Mouse (Mus musculus) kidney, adult 2 months (tissue): ENCODE results near the gene Amdhd2.

Experiments
- CTCF ChIP-seq: fragments of 200-500 bp; conservative IDR thresholded peaks from 2 replicates; pipeline ENCODE4 v1.5.1; 2011; ENCODE audit warnings: low read depth, mild to moderate bottlenecking, control low read depth, low read length, moderate library complexity, mixed read lengths; ENCODE audit not compliant: insufficient read depth, insufficient read length
- POLR2A ChIP-seq: fragments of 200-500 bp; IDR thresholded peaks from one replicate; pipeline ENCODE4 v1.6.1; 2011; ENCODE audit warnings: low read depth, low read length, control low read depth

DNA sequence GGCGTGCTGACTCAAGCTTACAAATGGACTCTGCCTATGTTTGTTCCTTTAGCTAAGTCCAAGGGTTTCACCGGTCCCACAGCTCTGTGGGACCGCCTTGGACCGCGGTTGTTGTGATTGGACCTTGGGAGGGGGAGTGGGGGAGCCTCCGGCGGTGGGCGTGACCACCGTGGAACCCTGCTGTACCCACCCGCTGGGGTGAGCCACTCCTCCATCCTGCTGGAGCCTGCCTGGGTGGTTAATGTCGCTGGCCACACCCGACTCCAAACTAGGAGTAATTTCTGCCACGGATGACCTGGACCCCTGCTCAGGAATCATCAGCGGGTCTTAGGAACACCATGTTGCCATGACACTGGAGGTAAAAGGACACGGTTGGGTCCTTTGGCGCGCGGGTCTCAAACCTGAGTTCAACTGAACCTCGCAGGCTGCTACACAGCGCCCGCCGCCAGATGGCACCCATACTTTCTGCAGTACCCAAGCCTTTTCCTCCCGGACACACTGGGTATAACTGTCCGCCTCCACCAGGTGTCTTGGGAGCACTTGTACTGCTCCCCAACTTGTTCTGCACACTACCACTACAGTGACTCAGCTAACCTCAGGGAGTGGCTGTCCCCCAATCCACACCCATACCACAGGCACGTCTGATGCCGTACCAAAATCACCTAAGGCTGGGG is 11.5 kb downstream of the Amdhd2 start:
- TF ChIP-seq POLR2A (no peak), CTCF (peak; percentile 91)
